Mouse (Mus musculus): ENCODE results near the gene Casp12.
"Not testable (repeated sequence)": the region's sequence is repeated elsewhere in the genome, so short reads cannot be mapped to it uniquely, and the experiment has no call there.

Casp12 gene

DNA sequence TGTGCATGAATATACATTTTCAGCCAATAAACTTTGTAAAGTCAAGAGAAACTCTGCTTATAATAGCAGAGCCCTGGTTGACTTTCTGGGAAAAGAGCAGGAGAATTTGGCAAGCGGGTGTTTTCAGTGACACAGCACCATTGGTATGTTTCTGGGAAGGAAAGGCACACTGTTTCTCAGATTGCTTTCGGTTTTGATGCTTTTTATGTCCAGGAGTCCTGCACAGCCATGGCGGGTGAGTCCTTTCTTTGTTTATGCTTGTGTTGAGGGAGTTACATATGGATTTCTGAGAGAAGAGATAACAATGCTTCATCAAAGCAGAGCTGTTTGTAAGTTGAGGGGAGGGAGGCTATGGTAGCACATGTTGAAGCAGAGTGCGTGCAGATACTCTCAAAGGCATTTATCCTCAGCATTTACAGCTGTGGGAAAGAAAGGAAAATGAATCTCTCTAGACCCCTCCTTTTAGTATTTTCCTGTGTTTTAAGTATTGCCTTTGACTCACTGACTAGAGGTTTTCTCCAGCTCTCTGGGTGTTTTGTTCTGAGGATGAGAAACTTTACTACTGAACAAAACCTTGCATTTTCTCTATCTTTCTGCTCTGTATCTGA, at the start of gene Casp12:
Gene Casp12 (plus strand): TSS at position 140 of the 608 bp plus-strand sequence.
- DNase-seq (ENCODE audit: low spot score), result no peak

DNA sequence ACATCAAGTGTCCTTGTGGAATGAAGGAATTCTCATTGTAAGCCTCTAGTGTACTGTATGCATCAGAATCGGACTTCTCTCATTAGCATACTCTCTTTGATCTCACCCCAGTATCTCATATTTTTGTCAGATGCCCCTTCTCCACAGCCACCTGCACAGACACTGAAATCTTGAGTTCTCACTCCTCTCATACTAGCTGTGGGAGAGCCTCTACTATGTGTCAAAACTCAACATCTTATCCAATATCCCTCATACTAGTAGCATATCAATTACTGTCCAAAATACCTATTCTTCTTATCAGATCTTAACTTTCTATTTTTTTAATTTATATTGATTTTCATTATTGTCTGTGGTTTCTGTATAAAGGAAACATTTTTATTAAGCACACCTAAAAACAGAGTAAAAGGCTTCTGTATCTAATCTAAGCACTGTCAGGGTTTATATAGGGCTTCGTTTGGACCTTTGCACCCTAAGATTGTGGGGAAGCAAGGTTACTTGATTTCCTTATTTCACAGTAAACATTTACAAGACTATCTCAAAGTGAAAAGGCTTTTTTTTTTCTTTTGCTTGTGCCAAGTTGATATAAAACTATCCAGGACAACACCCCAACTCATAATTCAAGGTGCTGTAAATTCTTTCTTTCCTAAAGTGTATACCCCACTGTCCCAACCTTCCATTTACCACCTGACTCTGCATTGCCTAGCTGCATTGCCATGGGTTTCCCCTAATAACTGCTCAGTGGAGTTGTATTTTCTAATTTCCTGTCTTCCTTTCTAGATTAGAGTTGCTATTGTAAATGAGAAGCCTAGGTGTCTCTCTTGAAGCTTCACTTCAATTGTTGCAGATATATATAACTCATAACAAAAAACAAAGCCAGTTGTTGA, 48.6 kb upstream of the Casp12 start:
- no peak for DNase-seq (ENCODE audit: low spot score)

DNA sequence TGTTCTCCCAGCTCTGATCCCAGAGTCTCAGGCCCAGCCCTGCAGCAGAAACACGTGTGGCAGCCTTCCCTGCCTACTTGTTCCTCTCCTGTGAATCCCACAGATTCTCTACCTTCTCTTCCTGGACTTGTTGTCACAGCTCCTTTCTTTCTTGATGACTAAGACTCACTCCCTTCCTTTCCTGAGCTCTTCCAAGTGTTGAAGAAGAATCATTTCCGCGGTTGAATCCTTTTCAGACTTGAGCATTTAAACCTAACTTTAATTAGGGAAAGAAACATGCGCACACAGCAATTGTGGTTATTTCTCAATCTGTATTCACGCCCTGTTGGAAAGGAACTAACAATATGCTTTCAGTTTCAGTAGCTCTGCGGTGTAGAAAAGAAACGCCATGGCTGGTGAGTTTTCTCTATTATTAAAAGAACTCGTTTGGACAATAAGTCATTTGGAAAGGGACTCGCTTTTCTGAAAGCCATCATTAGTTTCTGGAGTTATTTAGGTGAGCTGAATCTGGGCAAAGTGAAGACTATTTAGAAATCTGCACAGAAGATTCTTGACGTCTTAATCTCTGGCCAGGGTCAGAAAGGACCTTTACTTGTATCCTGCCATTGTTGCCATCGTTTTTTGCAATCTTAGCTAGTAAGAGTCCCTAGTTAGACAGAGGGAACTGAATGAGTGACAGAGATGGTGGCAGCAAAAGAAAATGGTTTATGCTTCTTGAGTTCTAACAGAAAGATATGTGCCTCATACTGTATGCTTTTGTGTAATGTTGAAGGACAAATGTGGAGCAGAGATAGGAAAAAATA, 46.7 kb upstream of the Casp12 start, which contains the start of gene Casp1:
Gene Casp1 (plus strand): TSS at position 189 of the 803 bp plus-strand sequence.
- DNase-seq (ENCODE audit: low spot score), result no peak

DNA sequence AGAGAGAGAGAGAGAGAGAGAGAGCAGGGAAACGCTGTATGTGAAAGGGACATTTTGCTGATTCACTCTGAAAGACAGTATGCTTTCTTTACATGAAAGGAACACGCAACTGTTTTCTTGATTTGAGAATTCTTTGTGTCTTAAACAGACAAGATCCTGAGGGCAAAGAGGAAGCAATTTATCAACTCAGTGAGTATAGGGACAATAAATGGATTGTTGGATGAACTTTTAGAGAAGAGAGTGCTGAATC, 46.2 kb upstream of the Casp12 start:
- no peak for DNase-seq (ENCODE audit: low spot score)

DNA sequence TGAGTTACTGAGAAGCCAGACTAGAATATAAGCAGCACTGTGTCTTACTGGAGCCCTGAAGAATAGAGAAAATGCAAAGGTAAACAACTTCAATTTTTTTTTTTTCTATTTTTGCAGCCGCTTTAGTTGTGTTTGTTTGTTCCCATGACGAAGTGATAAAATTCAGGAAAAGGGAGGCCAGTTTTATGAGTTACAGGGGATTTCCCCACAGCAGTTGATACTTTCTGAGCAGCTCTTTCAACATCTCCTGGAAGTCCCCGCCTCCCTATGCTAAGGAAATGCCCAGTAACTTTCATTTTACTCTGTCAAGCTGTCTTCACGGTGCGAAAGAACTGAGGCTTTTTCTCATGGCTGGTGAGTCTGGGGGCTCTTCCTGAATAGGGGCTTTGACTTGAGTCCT, 36.7 kb upstream of the Casp12 start, which contains the start of gene Casp4:
Gene Casp4 (plus strand): TSS at position 268 of the 400 bp plus-strand sequence.
- DNase-seq (ENCODE audit: low spot score), result no peak

DNA sequence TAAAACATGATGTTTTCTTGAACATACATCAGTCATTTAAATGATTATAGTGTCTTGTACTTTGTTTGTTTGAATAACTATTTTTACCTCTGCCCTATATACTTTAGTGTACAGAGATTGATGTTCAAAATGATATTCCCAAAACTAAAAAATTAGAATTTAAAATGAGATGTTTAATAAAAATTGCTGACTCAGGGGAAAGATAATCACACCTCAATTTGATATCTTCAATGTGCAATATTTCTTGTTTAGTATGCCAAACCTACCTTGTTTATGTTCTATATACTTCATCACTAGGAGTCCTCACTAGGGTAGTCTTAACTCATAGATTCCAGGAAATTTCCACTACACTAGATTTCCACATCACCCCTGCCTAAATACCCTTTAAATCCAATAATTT, 35.1 kb upstream of the Casp12 start:
- no peak for DNase-seq (ENCODE audit: low spot score)

DNA sequence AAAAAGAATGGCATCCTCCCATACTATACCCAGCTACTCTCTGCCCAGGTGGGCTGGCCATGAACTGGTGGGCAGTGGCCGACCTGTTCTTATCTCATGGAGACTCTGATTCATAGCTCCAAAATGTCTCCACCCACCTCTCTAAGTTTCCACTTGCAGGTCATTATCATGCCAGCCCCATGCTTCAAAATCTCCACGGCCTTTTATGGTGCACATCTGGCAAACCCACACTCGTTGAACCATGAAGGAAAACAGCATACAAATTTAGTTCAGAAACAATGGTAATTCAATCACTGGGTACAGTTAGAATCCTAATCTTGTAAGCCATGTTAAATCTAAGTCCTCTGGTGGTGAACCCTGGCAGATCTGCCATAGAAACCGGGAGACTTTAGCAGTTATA, 33.8 kb upstream of the Casp12 start:
- DNase-seq (ENCODE audit: low spot score), result no peak

DNA sequence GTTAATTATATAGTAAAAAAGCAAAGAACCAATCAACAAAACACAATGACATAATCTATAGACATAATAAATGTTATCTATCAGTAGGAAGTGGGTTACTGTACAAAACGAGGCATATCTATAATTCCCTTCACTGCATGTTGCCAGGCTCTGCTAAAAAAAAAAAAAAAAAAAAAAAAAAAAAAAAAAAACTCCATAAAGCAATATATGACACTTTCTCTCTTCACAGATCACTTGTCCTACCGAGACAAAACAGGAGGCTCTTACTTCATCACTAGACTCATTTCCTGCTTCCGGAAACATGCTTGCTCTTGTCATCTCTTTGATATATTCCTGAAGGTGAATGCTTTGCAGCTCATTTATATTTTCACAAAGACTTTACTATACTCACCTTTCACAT, 17.0 kb upstream of the Casp12 start:
- DNase-seq (ENCODE audit: low spot score), result no peak

DNA sequence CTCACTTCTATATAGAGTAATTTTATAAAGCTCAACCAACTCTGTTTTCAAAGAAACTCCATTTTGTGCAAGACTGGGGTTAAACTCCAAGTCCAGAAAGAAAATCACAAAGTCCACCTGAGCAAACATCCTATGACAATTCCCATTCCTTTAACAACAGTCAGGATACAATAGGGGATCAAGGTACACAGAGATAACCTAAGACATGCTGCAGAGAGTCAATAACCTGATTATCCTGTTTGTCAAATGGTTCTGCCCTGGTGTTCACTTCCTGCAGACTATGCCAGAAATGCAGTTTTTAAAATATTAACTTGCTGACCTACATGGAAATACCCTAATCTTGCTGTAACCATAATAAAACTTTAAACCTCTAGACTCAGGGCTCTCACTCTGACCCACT, 12.8 kb upstream of the Casp12 start:
- no peak for DNase-seq (ENCODE audit: low spot score)

DNA sequence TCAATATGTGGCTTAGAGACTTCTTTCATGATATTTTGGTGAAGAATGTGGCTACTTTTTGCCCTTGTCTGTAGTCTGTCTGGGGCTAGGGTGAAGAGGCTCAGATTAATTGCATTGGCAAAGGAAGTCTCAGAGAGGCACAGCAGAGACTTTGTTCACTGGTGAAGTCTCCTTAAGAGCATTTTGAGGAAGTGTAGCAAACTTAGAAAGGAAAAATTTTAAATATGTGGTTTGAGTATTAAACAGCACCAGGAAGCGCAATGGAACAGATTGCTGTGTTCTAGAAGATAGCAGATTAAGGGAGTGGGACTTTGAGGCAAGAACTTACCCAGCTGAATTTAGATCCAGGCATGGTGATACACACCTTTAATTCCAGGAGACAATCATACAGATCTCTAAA, 11.8 kb upstream of the Casp12 start:
- DNase-seq (ENCODE audit: low spot score), result no peak

DNA sequence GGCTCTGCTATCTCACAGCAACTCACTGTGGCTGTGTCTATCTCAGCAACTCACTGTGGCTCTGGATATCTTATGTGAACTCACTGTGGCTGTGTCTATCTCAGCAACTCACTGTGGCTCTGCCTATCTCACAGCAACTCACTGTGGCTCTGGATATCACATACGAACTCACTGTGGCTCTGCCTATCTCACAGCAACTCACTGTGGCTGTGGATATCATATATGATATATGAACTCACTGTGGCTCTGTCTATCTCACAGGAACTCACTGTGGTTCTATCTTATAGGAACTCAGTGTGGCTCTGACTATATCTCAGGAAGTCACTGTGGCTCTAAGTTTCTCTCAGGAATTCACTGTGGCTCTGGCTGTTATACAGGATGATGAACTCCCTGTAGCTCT, 2.1 kb upstream of the Casp12 start:
- DNase-seq (ENCODE audit: low spot score), result no peak

DNA sequence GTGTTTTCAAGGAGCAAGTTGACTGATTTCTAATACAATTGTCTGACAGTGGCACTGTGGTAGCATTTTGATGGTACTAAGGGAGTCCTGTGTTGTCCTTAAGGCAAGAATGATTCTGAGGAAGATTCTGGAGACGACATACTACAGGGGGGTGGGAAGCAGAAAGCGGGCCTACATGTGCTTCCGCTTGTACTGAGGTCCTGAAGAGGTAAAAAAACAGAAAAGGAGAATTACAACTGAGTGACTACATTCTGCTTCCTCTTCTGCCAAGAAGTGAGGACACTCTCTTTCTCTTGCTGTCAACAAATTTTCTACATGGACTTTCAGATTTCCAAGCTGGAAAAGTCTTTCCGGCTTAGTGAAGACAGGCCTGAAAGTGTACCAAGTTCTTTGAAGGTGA, 1.1 kb upstream of the Casp12 start:
- DNase-seq (ENCODE audit: low spot score), result no peak

DNA sequence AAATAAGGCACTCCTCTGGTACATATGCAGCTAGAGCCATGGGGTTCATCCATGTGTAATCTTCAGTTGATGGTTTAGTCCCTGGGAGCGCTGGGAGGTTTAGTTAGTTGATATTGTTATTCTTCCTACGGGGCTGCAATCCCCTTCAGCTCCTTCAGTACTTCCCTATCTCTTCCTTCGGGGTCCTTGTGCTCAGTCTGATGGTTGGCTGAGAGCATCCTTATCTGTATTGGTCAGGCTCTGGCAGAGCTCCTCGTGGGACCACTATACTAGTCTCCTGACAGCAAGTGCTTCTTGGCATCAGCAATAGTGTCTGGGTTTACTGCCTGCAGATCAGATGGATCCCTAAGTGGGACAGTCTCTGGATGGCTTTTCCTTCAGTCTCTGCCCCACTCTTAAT, 2.2 kb downstream of the Casp12 start:
- no peak for DNase-seq (ENCODE audit: low spot score)

DNA sequence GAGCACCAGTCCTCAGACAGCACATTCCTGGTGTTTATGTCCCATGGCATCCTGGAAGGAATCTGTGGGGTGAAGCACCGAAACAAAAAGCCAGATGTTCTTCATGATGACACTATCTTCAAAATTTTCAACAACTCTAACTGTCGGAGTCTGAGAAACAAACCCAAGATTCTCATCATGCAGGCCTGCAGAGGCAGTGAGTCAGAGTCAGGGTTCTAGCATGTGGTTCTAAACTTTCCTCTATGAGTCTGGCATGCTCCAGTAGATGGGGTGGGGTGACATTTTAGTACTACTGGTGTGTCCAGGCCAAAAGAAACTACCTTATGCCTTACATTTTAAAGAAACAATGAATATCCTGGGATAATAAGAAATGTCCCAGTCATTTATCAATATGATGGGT, 8.4 kb downstream of the Casp12 start:
- DNase-seq (ENCODE audit: low spot score), result no peak

DNA sequence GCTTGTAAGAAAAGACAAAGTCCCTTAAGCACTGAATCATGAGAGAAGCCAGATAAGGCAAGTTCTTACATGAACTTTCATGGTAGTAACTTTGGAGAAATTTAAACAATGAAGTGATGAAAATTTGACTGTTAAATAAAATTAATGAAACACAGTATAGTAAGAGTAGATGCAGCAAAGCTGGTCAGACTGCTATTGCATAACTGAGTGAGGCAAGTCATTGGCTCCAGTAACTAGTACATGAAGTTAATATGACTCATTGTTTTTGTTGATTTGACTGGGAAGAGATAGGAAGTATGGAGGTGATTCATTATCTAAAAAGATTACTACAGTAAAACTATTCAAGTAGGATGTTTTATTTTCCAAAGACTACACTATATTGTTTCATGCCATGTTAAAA, 11.6 kb downstream of the Casp12 start:
- no peak for DNase-seq (ENCODE audit: low spot score)

DNA sequence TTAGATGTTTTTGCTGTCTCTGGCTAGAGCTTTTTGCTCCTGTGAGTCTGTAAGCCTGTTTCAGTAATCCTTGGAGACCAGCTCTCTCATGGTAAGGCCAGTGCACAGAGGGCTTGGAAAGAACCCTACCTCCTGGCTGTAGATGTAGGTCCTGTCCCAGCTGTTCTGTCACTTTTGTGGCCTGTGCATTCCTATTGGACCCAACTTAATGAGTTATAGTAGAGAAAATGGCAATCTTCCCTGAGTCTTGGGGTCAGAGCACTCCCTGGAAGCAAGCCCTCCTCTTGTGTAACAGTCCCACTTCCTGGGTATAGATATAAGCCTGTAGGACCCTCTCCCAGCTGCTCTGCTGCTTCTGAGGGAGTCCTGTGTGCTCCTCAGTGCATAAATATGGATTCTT, 48.3 kb downstream of the Casp12 start:
- DNase-seq (ENCODE audit: low spot score), result no peak

DNA sequence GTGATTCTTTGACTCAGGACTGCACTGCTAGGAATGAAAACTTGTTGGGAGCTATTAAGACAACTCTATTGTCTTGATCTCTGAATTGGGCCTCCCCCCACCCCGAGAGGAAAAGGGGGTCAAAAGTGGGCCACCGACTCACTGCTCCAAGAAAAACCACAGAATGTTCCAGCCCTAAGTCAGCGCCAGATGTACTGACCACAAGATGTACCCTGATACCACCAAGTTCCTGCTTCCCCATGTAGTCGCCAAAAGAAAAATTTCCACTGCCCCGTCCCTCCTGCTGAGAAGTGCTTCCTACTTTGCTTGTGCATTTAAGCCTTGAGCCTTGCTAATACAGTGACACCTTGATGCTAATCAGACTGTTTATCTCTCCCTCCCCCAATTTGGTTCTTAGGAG, 50.6 kb downstream of the Casp12 start:
- not testable (repeated sequence) for DNase-seq (ENCODE audit: low spot score)

DNA sequence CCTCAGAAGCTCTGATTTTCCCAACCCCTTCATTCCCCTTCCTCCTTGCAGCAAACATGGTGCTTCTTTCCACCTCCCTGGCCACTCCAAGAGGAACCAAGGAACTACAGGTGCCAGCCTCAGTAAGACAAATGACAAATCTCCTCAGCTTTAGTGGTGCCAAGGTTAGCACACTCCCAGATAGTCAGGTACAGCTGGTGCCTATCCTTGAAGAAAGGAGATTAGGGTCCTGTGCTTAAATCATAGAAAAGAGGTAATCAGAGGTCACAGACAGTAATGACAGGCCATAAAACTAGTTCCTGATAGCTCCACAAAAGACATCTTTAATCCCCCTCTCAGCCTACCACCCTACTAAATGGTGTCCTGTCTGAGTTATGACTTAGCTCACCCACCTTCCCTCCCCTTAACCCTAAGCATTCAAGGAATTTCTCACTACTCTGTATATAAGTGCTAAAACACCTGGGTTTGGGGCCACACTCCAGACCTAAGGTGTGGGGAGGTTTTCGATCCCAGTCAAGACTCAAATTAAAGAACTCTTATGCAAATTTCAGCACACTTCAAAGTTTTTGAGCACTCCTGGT, 65.8 kb downstream of the Casp12 start:
- no peak for DNase-seq (ENCODE audit: low spot score)

DNA sequence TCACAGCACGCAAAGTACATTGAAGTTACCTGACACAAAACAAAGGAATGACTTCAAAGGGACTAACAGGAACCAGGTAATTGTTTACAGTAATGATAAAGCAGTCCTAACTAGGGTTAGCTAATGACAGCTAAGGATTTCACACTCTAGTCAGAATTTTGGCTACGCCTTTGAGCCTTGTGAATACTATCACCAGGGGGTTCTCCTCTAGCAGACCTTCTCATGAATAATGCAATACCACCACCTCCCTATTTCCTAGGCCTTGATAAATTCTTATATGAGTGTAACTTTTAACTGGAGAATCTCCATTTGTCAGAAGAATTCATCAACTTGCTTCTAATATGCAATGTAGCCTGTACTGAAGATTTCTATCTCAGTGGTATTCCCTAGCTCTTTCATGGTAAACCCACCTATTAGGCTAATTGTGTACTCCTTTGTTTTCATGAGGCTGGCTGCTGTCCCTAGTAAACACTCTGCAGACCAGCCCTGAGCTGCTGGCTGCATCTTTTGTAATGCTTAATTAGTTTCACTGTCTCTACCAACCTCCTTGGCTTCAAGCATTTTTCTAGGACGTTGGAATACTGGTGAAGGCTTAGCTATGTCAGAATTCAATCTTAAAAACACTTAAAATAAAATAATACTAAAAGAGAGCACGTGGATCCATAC, 67.3 kb downstream of the Casp12 start:
- DNase-seq (ENCODE audit: low spot score), result no peak

DNA sequence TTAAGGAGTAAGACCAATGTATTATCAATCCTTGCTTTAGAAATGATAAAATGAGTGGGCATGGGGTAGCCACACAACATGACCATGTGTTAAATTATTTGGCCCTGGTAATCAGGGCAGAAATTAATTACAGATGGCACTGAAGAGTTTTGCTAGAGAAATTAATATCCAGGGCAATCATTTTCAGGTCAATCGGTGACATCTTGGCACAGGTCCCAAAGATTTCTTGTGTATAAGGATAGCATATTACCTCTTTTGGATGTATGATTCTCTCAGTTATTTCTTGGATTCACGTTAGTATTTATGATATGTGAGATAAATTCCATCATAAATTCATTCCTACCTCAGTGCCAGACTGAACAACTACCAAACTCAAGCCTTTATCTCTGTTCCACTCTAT, 72.6 kb downstream of the Casp12 start:
- no peak for DNase-seq (ENCODE audit: low spot score)

Measured in testis, postnatal 10 days (tissue).